Comparison of ENCODE assay signal across 8 mouse cellular contexts in the genomic region with DNA sequence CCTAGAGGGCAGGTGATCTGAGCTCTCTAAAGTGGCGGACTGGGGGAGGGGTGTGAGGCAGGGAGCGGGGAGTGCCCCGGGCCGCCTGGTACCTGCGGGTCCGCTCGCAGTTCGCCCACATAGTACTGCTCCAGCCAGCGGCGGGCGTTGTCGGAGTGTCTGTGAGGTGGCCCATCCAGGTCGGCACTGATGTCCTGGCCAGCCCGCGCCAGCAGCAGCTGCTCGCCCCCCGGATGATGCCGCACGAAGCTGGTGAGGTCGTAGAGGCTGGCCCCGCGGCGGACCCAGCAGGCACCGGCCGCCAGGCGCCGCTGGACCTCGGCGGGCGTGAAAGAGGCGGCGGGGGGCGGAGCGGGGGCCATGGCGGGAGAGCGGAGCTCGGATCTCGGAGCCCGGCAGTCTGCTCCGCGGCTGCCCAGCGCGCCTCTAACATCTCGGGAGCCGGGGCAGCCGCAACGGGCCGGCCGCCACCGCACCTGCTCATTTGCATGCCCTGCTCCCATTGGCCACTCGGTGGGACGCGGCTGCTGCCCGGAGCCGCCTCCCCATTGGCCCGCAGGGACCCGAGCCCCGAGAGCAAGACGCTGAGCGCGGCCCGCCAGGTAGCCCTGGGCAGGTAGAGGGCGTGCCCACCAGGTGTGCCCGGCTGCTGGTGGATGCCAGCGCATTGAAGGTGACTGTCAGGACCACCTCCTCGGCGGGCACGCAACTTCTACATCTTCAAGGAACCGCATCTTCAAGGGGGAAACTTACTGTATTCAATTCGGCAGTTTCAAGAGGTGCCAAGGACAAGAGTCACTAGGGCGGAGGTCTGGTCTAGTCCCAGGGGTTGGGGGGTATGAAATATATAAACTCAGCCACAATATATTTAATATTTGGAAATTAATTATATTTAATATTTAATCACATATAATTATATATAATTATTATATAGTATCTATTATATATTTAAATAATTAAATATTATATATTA. TPM values are rescaled to one million over a fixed set of nuclear protein-coding genes. Genes with fewer than 3 reads are reported as not detected.
DNase-seq lines count a peak whose midpoint lies in the region; ATAC-seq lines count a peak whose summit lies in the region.

A gene (minus strand): TSS at position 434 of the 973 bp plus-strand sequence.

- intact Hi-C loops in gastrocnemius, postnatal 14 days (cut with DNase I; ENCODE audit: low total_unique reads), result no loop called here
- intact Hi-C loops in left cerebral cortex, postnatal 14 days (cut with DNase I), result no loop called here

- peak; percentile 98 for ATAC-seq in megakaryocyte-erythroid progenitor cell, adult 5-6 weeks (replicated peaks; ENCODE audit: low FRiP score, low TSS enrichment, poor library complexity, severe bottlenecking)

- DNase-seq in adrenal gland, adult 18-20 months (ENCODE audit: low spot score in 2 of 2), result peak; percentile 63 to 70
- peak; percentile 87 for DNase-seq in embryo, embryonic 10.5 days (ENCODE audit: low spot score)
- peak; percentile 77 for DNase-seq in gastrocnemius, postnatal 14 days
- DNase-seq in hindlimb bud, embryonic 11.5 days (ENCODE audit: extremely low spot score, low read depth, low spot score), result peak; percentile 20
- DNase-seq in left cerebral cortex, postnatal 14 days (ENCODE audit: low spot score in 2 of 2), result peak; percentile 51 to 68
- peak; percentile 41 to 72 for DNase-seq in right cerebral cortex, postnatal 36 days (ENCODE audit: low spot score in 2 of 2)
- DNase-seq in urinary bladder, postnatal 36 days (ENCODE audit: low spot score in 2 of 2), result peak; percentile 73 to 84

RNA-seq across cellular contexts. Expression of the gene that starts here (rescaled TPM):
- total RNA-seq in adrenal gland, adult 18-20 months (2021), result 10 to 100 TPM in 1 of 2 experiments, not detected in 1; 14.6 TPM
- total RNA-seq in gastrocnemius, postnatal 14 days (2021), result 1 to 10 TPM; 1.5 to 7.6 TPM
- 10 to 100 TPM; 13.0 to 20.0 TPM for total RNA-seq in left cerebral cortex, postnatal 14 days (2021)
- total RNA-seq in megakaryocyte-erythroid progenitor cell, adult 5-6 weeks (2014; fragmentation: Nextera tagmentation), result not detected in 2 replicates
- not detected in 2 replicates for total RNA-seq in megakaryocyte-erythroid progenitor cell, adult 5-6 weeks (2017)

Comparison
In these comparisons a context has a peak if more than half of its experiments do, and no peak if none do; other contexts are left out.
1. Peak in every context shown above with its lines: DNase-seq and ATAC-seq.
2. Peak in ATAC-seq in megakaryocyte-erythroid progenitor cell, adult 5-6 weeks; RNA of the gene not detected or under 1 TPM.
3. DNase-seq: peak in every context shown above with its lines; median percentile 87 in embryo, embryonic 10.5 days; 78 in urinary bladder, postnatal 36 days; 77 in gastrocnemius, postnatal 14 days; 66 in adrenal gland, adult 18-20 months; 60 in left cerebral cortex, postnatal 14 days; 56 in right cerebral cortex, postnatal 36 days; 20 in hindlimb bud, embryonic 11.5 days.